Mouse (Mus musculus): ENCODE data around the gene Cpsf3.

Gene Cpsf3

DNA sequence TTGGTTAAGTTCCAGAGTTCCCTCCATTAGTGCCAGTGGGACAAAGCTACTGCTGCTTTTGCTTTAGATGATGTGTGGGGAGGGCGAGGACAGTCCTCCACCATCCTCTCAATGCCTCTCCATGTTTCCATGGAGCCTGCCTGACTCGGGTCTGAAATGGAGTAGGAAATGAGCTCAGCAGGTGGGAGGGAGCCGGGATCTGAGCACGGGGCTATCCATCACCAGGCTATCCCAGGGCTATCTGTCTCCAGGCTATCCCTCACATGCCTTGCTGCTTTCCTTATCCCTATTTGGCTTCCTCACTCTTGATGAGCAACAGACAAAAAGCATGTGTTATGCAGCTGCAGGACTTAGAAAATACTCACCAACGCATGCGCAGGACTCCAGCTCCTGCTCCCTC lies 46.5 kb downstream of the Cpsf3 start:
- no peak for DNase-seq (ENCODE audit: low read depth, low spot score)

DNA sequence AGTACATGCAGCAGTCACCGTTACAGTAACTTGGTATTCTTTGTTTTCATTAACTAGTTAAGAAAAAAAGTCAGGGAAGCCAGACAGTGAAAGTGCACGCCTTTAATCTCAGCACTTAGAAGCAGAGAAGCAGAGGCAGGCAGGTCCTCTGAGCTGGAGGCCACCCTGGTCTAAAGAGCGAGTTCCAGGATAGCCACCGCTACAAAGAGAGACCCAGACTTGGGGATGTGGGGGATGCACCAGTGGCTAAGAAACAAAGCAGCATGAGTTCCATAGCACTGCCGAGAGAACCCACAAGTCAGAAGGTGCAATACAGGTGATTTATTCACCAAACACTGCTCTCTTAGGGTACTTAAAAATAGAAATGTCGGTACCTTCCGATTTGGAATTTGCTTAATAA lies 47.8 kb downstream of the Cpsf3 start:
- no peak for DNase-seq (ENCODE audit: low read depth, low spot score)

DNA sequence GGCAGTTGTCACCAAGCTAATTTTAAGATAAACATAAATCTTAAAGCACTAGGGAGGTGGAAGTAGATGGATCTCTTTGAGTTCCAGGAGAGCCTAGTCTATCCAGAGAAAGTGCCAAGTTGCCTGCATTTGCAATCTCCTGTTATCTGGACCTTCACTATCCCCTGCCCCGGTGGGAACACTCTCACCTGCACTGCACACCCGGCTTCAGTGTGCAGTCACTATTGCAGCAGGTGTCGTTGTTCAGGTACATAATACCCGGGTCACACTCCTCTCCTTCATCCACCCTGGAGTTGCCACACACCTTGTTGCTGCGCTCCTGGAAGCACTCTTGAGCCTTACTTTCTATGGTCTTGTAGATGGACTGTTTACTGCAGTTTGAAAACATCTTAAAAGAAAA lies 48.6 kb downstream of the Cpsf3 start:
- DNase-seq (ENCODE audit: low read depth, low spot score): no peak

DNA sequence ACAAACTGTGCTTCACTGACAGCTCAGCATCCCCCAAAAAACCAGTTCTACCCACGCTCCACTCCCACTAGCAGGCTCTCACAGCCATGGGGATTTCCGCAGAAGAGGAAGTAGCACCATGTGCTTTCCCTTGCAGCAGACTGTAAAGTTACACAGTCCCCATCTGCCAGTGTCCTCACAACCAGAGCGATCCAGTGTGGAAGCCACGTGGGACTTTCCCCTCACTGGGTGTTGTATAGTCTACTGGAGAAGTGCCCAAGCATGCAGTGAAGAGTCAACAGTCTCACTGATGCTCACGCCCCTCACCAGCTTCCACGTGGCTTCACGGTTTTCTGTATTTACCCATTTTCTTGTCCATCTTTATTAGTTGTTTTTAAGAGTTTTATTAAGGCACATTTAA lies 50.7 kb downstream of the Cpsf3 start:
- peak; percentile 63 for DNase-seq (ENCODE audit: low read depth, low spot score)

DNA sequence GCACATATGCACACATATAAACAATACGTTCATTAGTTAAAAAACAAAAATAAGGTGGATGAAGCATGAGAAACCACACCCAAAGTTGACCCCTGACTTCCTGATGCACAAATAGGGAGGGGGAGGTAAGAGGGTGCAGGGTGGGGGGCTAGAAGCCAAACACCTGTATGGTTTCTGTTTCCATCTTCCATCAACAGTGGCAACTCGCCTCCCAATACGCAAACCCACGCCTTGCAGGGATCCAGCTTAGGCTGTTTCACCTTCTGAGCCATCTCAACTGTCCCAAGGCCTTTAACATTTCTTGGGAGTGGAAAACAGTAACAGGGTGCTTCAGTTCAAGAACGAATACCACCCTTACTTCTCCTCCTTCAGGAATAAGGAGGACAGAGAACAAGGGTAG lies 52.0 kb downstream of the Cpsf3 start:
- DNase-seq (ENCODE audit: low read depth, low spot score): no peak

DNA sequence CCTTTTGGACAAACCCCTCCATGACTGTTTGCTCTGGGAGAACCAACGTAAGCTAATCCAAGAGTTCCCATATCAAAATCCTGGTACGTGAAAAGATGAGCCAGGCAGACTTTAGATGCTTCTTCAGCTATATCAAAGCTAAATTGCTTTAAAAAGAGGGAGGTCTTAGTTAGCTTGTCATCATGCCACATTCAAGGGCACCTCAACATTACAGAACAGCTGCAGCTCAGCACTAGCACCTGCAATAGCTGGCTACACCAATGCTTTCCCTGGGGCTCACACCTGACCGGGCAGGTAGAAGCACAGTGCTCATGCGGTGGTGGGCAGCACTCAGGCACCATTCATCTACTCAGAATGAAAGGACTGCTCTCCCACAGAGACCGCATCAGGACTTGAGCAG lies 55.5 kb downstream of the Cpsf3 start:
- no peak for DNase-seq (ENCODE audit: low read depth, low spot score)

DNA sequence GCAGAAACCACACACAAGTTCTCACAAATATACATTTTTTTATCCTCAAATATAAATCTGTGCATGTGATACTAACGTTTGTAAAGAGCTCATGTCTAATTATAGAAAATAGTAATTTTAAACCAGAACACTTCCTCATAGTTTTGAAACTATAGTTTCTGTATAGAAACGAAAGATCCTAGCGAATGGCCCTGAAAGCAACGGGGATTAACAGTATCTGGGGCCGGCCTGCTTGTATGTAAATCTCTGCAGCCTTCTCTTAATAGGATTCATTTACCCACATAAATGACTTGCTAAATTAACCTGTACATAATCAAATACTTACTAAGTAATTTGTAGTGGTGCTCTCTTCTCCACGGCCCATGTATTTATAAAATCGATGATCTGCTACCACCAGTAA lies 61.8 kb downstream of the Cpsf3 start:
- no peak for DNase-seq (ENCODE audit: low read depth, low spot score)

DNA sequence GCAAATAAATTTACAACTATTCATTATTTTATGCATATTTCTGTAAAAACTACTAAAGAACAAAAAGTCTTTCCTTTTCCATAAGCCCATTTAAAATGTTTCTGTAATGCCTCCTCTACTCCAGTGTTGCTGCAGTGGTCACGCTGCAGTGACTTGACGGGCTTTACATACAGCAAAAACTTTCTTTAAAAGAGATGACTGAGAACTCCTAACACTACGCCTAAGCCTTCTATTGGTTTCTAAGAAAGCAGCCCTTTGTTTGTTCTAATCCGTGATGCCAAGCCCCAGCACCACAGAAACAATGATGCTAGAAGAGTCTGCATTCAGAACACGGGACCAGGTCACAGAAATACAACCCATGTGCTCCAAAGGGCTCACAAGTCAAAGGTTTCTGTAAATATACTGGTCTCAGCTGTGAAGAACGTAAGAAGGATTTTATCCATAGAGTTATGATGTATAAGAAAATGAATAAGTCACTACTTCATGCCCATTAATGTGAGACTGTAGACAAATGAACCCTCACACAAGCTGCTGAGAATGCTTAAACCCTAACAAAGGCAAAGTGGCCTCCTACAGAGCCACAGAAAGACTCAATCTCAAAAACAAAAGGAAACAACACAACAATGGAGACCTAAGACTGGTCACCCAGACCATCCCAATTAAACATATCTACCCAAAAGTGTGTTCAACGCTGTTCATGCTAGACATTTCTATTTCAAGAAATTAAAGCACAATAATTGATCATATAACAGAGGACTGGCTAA lies 65.1 kb downstream of the Cpsf3 start:
- no peak for DNase-seq (ENCODE audit: low read depth, low spot score)

DNA sequence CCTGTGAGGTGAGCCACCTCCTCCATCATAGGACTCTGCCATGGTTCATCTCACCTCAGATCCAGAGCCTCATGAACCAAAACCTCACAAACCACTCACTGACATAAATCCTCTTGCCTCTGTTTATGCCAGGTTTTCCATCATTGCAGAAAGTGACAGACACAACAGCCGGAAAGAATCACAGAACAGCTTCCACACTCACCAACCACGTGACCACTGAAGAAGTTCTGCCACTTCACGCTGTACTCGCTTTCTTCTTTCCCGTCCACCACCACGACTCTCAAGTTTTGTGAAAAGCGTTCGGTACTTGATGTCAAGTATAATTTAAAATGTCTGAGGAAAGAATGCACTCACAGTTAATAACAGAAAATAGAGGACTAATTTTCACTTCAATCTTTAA lies 68.5 kb downstream of the Cpsf3 start:
- no peak for DNase-seq (ENCODE audit: low read depth, low spot score)

DNA sequence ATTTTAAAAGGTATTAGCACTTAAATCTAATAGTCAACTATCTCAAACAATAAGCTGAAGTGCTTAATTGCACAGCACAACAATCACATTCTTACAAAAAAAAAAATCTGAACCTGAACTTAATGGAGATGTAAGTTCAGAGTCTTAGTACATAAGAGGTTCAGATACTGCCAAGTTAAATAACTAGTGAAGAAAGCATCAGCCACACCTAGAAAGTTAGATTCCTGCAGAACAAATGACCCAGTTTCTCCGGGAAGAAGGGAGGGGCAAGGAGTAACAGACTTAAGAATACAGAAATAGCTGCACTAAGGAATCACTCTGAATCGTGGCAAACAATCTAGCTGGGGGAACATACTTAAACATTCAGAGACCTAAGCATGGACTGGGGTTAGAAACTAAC lies 77.5 kb downstream of the Cpsf3 start:
- no peak for DNase-seq (ENCODE audit: low read depth, low spot score)

DNA sequence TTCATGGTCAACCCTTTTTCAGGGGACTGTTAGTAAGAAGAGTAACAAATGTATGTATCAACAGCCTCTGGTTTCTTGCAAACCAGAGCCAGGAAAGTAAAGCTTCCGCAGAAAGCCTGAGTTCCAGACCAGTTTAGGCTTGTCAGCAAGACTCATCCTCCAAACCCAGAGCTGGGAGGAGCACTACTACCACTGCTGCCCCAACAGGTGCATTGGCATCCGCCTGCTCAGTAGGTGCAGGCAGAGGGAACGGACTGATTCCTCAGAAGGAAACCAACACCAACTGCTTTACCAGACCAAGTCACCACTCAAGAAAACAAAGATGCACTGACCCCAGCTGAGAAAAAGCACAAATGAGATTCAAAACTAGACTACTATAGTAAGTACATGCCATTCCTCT lies 78.0 kb downstream of the Cpsf3 start:
- no peak for DNase-seq (ENCODE audit: low read depth, low spot score)
